Mouse (Mus musculus) left cerebral cortex, postnatal 10 days (tissue): Measurements from ENCODE around the gene Baiap2l2. TPM values are rescaled to one million over a fixed set of nuclear protein-coding genes. Genes with fewer than 3 reads are reported as not detected.
A peak's percentile ranks its signal among the peaks of the same experiment; 100 is the strongest.

Experiments
- DNase-seq, 2 experiments: peaks; one replicate each; pipeline ENCODE4 v3.0.0; 2021 to 2022; ENCODE audit warnings: low spot score in 2 of 2, mixed read lengths in 1 of 2; ENCODE audit errors: extremely low spot score in 1 of 2
- intact Hi-C: fragments of 180-260 bp; cut with DNase I; formaldehyde crosslinking; loops from one replicate; pipeline ENCODE4 v1.15.1; 2025
- total RNA-seq, 2 experiments: library from RNA; stranded (reverse); gene quantifications; 2 replicates each; pipeline ENCODE4 v1.2.3; 2021

The Baiap2l2 gene
- total RNA-seq, 2 experiments from 2014 or later, result 7.0 to 9.1 TPM

DNA sequence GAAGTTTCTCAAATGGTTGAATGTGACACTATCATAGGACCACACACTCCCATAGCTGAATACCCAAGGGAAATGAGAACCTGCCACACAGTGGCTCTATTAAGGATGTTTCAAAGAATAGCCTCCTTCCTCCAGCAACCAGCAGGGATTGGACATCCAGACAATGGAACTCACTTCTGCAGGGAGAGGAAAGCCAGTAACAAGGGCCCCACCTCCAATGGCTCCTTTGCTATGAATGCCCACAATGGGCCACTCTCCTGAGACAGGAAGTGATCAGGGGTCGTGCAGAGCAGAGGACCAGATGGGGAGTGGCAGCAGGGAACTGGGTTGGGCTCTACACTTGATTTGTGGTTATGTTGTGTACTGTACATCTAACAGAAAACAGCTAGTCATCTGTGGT is 16.8 kb downstream of the Baiap2l2 start:
- intact Hi-C loops, result no loop called here
- DNase-seq, result no peak

DNA sequence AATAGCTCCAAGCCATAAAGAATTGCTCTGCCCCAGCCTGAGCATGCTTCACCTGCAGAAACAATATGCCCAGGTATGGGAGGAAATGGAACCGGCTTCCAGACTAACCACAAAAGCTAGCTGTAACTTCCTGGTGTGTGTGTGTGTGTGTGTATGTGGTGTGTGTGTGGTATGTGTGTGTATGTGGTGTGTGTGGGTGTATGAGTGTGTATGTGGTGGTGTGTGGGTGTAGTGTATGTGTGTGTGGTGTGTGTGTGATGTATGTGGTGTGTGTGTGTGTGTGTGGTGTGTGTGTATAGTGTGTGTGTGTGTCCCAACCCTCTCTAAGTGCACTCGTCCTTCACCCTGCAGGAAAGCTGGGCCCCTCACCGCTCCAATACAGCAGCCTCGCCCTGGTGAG is 20.0 kb downstream of the Baiap2l2 start:
- DNase-seq, result no peak
- intact Hi-C loops, result no loop called here

DNA sequence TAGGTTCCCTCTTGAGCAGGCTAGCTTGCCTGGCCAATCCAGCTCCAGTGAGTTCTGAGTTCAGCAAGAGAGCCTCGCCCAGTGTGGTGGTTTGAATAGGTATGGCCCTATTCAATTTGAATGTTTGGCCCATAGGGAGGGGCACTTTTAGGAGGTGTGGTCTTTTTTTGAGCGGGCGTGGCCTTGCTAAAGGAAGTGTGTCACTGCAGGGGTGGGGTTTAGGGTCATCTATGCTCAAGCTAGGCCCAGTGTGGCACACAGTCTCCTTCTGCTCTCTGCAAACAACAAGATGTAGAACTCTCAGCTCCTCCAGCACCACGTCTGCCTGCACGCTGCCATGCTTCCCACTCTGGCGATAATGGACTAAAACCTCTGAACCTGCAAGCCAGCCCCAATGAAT is 21.6 kb downstream of the Baiap2l2 start:
- intact Hi-C loops, result no loop called here

DNA sequence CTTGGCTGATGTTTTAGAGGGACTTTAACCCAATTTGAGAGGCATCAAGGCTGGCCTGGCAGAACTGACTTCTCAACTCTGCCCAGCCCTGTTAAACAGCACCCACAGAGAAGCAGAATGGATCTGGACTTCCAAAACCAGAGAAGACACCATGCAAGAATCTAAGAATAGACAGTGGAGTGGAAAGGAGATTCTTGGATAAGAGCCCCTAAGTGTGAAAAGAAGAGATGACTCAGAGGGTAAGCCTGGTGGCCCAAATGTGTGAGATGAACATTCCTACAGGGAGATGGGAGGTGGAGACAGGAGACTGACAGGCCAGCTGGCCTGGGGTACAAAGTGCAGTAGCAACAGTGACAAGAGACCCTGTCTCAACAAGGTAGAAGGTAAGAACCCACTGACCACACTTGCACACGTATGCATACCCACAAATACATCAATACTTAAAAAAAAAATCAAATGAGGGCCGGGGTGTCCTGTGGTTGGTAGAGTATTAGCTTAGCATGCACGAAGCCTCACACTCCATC is 22.5 kb downstream of the Baiap2l2 start:
- intact Hi-C loops, result no loop called here
- DNase-seq, result no peak

More for the DNA sequence above, 21.6 kb downstream of the Baiap2l2 start:
- DNase-seq, result no peak

DNA sequence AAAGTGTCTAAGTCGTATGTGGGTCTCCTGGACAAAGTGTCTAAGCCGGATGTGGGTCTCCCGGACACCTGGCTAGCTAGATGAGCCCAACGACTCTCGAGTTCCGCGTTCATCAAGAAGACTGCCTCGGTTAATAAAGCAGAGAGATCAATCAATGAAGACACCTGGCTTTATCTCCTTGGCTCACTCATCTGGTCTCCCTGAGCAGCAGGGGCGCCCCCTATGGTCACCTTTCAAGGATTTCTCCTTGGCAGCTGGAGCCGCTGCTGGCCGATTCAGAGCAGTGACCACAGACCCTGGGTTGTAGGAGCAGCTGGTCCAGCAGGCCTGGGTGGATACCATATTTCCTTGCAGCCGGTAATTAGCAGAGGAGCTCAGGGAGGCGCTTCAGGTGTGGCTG is 23.0 kb downstream of the Baiap2l2 start:
- intact Hi-C loops, result no loop called here
- DNase-seq, result peak in 1 of 2 experiments; percentile 49

DNA sequence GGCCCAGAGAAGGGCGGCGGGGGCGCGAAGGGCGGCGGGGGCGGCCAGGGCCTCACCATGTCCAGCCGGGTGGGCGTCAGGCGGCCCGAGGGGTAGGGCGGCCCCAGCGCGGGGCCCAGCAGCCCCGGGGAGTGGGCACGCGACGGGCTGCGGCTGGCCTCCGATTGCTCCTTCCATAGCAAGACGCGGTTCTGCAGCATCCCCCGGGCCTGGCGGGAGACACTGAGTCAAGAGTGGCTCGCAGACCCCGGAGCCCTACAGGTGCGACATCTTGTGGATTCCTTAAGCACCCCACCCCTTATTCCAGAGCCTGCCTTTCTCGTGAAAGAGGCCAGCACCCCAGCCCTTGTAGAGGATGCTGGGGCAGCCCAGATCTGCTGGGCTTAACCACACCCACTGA is 23.6 kb downstream of the Baiap2l2 start:
- peak in 1 of 2 experiments; percentile 39 for DNase-seq
- intact Hi-C loops, result no loop called here

DNA sequence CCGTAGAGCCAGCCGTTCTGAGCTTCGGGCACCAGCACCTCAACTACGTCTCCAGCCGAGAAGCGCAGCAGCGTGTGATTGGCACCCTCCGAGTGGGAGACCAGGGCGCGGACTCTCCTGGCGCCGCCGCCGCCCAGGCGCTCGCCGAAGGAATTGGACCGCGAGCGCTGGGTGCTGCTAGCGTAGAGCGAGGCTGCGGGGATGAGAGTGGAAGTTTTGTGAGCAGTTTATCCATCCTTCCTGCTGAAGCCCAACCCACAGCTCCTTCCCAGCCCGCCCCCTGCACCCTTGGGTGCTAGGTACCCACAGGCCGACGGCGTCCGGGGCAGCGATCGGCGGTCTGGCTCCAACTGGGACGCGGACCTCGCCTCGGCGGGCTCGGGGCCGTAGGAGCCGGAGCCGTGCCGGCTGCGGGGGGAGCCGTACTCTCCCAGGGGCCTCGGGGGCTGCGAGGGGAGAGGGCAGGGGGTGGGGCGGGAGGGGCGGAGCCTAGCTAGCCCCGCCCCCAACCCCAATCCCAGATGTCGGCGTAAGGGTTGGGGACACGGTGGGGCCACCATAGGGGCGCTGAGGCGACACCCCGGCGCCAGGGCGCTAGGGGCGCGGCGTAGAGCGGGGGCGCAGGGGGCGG is 24.1 kb downstream of the Baiap2l2 start:
- intact Hi-C loops, result no loop called here

DNA sequence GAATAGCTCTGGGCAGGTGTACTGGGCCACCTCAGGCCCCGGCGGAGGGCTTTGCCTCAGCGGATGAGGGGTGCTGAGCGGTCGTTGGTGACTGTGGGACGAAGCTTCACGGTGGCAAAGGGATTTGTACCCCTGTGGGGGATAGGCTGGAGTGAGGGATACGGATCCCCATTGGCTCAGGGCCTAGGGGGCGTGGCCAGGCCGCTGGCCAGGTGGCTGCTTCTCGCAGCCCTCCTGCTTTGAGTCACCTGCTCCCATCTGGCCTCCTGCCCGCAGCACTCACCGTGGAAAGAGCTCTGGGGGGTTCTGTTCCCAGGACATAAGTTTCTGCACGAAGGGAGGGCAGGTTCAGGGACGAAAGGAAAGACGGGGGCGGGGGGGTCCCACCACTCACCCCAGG is 26.8 kb downstream of the Baiap2l2 start:
- intact Hi-C loops, result no loop called here
- DNase-seq, result peak in 1 of 2 experiments; percentile 46

More for the DNA sequence above, 24.1 kb downstream of the Baiap2l2 start:
- DNase-seq, result peak in 1 of 2 experiments; percentile 60

DNA sequence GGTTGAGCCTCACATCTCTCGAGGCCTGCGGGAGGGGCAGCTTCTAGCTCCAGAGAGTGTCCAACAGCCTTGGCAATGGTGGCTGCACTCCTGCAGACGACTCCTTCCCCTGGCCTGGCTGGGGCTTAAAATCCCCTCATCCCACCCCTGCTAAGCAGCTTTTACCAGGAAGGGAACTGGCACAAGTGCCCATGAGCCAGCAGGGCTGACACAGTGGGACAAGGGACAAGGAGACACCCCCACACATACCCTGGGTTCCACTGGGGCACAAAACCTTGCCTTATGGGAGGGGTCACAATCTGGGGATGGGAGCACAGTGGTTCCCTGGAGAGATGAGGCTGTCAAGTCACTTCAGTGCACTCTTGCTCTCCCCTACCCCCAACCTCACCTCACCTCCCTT is 30.7 kb downstream of the Baiap2l2 start, which contains the start of gene Slc16a8:
Slc16a8 (minus strand) TSS at position 101 of the 400 bp plus-strand sequence.
- peak in 1 of 2 experiments; percentile 19 for DNase-seq
- intact Hi-C loops, result no loop called here

DNA sequence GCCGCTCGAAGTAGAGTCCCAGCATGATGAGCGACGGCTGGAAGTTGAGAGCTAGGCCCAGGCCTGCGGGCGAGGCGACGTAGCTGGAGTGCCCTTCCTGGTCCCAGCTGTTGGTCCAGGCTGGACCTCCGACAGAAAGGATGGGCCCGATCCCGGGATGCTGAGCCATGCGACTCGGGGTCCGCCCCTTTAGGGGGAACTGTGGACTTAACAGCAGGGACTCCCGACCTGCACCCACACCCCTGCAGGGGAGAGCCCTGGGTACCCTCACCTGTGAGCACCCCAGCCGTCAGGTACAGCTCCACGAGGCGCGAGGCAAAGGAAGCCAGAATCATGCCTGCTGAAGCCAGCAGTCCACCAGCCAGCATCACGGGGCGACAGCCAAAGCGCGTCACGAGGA is 32.8 kb downstream of the Baiap2l2 start:
- peak in 1 of 2 experiments; percentile 35 for DNase-seq
- intact Hi-C loops, result no loop called here

DNA sequence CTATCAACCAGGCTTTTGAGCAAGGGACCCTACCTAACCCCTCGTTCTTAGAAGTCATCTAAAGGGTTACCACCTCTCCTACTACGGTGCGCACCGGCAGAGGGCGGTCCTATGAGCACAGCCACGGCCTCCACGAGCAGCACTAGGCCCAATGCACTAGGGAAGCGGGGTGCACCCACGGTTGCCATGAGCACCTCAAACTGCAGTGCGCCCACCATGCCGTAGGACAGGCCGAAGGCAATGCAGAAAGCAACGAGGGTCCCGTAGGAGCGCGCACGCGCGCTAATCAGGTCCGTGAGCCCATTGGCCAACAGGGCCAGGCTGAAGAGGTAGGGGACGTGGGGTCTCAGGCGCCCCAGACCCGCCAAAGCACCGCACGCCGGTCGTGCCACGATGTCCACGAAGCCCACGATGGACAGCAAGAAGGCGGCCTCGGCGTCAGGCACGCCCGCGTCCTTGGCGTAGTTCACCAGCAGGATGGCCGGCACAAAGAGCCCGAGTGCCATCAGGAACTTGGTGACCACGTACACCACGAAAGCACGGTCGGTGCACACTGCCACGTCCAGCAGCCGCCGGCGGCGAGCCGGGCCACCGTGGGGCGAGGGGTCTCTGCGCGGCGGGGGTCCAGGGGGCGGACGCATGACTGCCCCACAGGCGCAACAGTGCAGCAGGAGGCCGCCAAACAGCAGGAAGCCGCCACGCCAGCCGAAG is 33.4 kb downstream of the Baiap2l2 start:
- intact Hi-C loops, result no loop called here
- peak in 1 of 2 experiments; percentile 47 for DNase-seq

DNA sequence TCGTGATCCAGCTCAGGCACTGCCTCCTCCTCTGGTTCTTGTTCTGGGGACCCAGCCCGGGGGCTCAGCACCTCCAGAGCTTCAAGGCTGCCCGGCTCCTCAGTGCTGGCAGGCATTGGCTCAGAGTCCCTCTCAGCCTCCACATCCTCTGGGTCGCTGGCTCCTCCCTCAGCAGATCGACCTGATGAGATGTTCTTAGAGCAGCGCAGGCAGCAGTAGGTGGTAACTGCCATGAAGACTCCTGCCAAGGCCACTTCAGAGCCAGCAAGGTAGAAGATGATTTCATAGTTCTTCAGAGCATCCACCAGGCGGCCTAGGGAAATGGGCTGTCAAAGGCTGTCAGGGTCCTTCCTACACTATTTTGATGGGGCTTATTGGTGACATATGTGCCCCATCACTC is 34.2 kb downstream of the Baiap2l2 start:
- peak in 1 of 2 experiments; percentile 23 for DNase-seq

DNA sequence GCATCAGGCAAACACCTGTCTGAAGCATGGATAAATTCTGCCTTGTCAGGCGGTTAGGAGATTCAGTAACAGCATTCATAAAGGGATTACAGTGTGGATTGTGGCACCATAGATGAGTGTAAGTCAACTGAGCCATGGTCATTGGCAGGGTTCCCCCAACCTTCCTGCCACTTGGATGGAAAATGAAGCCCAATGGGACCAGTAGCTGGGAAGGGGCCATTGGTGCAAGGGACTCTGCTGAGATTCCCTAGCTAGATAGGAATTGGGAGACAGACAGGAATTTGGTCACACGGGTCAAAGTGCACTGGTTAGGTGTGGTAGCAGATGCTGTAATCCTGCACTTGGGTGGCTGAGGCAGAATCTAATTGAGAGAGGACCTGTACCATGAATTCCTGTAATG is 35.1 kb downstream of the Baiap2l2 start:
- intact Hi-C loops, result no loop called here
- DNase-seq, result no peak

More for the DNA sequence above, 34.2 kb downstream of the Baiap2l2 start:
- intact Hi-C loops, result no loop called here

DNA sequence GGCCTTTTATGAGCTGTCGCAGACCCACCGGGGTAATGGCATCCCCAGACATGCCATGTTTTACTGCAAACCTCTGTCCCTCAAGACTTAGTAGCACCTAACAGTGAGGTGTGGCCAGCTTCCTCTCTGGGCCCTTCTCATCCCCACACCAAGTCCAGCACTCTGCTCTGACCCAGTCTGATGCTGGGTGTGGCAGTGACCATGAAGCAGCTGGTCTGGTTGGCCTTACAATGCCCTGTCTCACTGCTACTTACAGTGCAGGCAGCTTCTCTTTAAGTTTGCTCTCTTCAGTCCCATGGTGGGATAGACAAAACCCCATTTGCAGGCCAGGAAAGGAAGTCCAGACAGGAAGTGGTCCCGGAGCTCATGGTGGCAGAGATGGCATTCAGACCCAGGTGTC is 40.0 kb downstream of the Baiap2l2 start:
- no peak for DNase-seq
- intact Hi-C loops, result no loop called here

DNA sequence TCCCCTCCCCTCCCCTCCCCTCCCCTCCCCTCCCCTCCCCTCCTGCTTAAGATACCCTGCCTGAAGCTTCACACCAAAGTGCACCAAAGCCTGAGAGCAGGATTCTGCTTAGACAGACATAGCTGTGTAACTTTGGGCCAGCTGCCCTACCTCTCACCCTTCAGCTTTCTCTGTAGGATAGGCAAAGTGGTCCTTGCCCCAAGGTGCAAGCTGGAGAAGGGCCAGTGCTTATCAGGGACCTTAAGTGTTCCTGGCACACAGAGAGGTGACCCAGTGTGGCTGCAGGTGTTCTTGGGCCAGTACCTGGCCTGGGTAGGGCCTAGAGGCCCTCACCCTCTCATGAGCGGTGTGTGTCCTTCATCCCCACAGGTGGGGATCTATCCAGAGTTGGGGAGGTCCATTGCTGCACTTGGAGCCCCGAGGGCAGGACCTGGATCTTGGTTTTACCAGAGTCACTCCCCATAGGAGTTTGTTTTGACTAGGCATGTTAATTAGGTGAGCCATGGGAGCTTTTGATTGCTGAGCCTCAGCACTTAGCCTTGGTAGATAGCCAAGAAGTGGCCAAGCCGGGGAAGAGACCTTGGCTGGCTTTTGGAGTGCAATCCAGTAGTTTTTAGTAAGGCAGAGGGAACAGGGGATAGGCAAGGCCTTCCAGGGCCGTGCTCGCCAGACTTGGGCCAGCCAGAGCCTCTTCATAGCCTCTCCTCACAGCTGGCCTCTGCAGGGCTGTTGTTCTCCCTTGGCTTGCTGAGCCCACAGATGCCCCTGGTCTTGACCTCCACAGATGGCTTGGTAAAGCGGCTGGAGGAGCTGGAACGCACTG is 41.1 kb downstream of the Baiap2l2 start:
- no peak for DNase-seq
- intact Hi-C loops, result loop anchor here (5.0 kb wide), 1 partner anchor 223 kb away; no protein-coding TSS in a partner anchor

DNA sequence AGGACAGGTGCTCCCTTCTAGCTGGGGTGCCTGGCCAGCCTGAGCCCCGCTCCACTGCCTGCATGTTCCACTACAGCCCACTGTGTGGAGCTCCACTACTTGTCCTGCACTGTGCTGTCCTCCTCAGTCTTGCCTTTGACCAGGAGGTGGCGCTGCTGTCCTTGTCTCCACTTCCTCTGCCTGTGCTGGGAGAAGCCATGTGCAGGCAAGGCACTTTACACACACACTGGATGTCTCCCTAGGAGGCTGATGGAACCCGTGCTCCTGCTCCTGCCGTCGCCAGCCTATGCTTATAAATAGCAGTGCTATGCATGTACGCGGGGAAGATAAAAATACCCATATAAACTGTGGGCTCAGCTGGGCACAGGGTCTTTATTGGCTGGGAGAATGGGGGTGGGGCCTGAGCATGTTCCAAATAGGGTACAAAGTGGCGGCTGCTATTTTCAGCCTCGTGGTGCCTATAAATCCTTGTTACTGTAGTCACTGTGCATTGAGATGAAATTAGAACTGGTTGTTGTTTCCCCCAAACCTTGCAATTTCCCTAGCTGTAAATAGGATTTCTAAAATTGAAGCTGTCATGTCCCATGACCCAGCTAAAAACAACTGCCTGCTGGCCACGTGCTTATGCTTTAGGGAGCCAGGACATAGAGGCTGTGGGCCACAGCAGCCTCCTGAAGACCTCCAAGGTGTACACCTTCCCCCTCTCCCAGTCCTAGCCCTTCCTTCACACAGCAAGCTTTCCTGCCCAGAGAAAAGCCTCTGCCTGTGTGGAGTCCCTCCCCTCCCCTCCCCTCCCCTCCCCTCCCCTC is 41.9 kb downstream of the Baiap2l2 start:
- DNase-seq, result peak; percentile 95 to 99
- intact Hi-C loops, result loop anchor here (5.0 kb wide), 1 partner anchor 224 kb away; no protein-coding TSS in a partner anchor

DNA sequence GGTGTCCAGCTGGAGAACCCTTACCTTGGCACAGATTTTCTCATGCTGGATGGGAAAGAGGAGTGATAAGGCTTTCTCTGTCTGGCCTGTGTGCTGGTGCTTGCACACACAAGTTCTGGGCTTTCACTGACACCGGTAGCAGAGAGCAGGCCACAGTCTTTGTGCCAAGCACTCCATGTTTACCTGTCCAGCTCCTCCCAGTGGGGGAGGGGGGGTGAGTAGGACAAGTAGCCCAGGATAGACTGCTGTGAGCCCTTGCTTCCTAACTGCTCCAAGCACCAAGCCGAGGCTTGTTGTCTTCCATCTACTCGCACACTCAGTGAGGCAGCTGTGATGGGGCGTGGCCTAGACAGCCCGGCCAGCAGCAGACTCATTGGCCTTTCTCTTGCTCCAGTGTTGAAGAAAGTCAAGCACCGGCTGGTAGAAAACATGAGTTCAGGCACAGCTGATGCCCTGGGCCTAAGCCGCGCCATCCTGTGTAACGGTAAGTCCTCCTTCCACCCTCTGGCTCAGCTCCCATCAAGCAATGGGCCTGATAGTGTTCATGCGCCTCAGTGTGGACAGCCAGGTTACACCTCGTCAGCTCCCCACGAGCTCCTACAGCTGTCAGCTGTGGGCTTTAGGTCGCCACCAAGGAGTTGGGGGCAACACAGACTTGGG is 42.6 kb downstream of the Baiap2l2 start:
- DNase-seq, result no peak
- intact Hi-C loops, result loop anchor here (5.0 kb wide), 1 partner anchor 225 kb away; no protein-coding TSS in a partner anchor

DNA sequence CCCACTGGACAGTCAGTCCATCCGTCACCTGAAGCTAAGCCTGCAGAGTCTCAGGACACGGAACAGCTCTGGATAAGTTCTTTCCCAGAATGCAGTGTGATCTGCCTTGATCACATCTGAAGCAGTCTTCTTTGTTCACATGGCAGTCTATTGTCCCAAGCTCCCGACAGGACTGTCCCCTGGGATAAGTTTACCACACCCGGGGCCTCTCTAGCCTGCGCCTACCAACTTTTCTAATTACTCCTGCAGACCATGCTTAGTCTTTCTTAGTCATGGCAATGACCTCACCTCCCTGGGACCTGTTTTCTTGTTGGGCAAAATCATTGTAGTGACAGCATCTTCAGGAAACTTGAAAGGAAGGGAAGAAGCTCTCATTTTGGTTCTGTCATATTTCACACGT is 47.3 kb downstream of the Baiap2l2 start:
- no peak for DNase-seq
- intact Hi-C loops, result loop anchor here (10.0 kb wide), 1 partner anchor 297 kb away; no protein-coding TSS in a partner anchor
